Mouse (Mus musculus): Measurements from ENCODE around the gene Pank3. TPM values are rescaled to one million over a fixed set of nuclear protein-coding genes. Genes with fewer than 3 reads are reported as not detected.
"Not testable (repeated sequence)": the region's sequence is repeated elsewhere in the genome, so short reads cannot be mapped to it uniquely, and the experiment has no call there.

The Pank3 gene
- total and polyA plus RNA-seq, 3 experiments: 12.0 to 20.7 (median 19.6) TPM

- no peak for TF ChIP-seq GABPA (IDR thresholded peaks at IDR 0.05; ENCODE audit: low read depth, low read length)
- no peak for TF ChIP-seq ZC3H11A (IDR thresholded peaks at IDR 0.05; ENCODE audit: low read depth, low read length)
- TF ChIP-seq MEF2A (IDR thresholded peaks at IDR 0.05; ENCODE audit: extremely low read depth, insufficient replicate concordance, low read depth, low read length, poor library complexity, severe bottlenecking): no peak
- 0 out of 2 replicates have a peak, but pooled peaks have one; percentile 7 for TF ChIP-seq RCOR1 (IDR thresholded peaks at IDR 0.05; ENCODE audit: low read depth, low read length)
These were observed 69.4 kb downstream of the Pank3 start (continued) for GRCm38 (mm10) chr11:35838345-35839338.

GRCm38 (mm10) chr11:35840282-35840681 is 71.0 kb downstream of the Pank3 start:
- DNase-seq (ENCODE audit: low read depth, low spot score): peak; percentile 62
- H3K79me2 ChIP-seq (ENCODE audit: control insufficient read depth, insufficient read depth, low read length, poor library complexity): no peaks in the 10 kb centered on the region
- H3K4me1 ChIP-seq (ENCODE audit: control insufficient read depth in 1 of 2, insufficient read depth in 2 of 2, low read length in 2 of 2): peaks cover 4 to 11% of the 10 kb centered on the region in 2 experiments; a peak in 3 of 4 replicates
- peaks cover 0 to 7% of the 10 kb centered on the region in 2 experiments; a peak in 2 of 4 replicates for H3K36me3 ChIP-seq (ENCODE audit: control insufficient read depth in 1 of 2, insufficient read depth in 2 of 2, low read length in 2 of 2)
- no peaks in the 10 kb centered on the region for H3K9me3 ChIP-seq (replicated peaks; ENCODE audit: insufficient read depth, low read length)
- H3K27me3 ChIP-seq (ENCODE audit: control insufficient read depth in 1 of 2, insufficient read depth in 2 of 2, low read length in 2 of 2): no peaks in the 10 kb centered on the region
- H3K27ac ChIP-seq (ENCODE audit: control insufficient read depth, low read depth, low read length): no peak overlapping the region
- H3K9ac ChIP-seq (ENCODE audit: control insufficient read depth, low read depth, low read length, poor library complexity, severe bottlenecking): no peak overlapping the region
- no peak overlapping the region for H3K4me3 ChIP-seq (ENCODE audit: control insufficient read depth in 1 of 2, insufficient read depth in 1 of 2, low read depth in 2 of 2, low read length in 2 of 2)
- no peak for TF ChIP-seq MAZ (IDR thresholded peaks at IDR 0.05; ENCODE audit: low read depth, low read length)
- no peak for TF ChIP-seq MEF2A (IDR thresholded peaks at IDR 0.05; ENCODE audit: extremely low read depth, insufficient replicate concordance, low read depth, low read length, poor library complexity, severe bottlenecking)
- no peak for TF ChIP-seq POLR2AphosphoS5 (IDR thresholded peaks at IDR 0.05; ENCODE audit: borderline replicate concordance, low read depth, low read length)
- TF ChIP-seq HCFC1 (IDR thresholded peaks at IDR 0.05; ENCODE audit: low read depth, low read length): 0 out of 2 replicates have a peak, but pooled peaks have one; percentile 46
- no peak for TF ChIP-seq NELFE (IDR thresholded peaks at IDR 0.05; ENCODE audit: low read depth, low read length)
- TF ChIP-seq CTCF (IDR thresholded peaks at IDR 0.05 in 2 of 3, conservative IDR thresholded peaks at IDR 0.05 in 1 of 3; ENCODE audit: control insufficient read depth in 1 of 3, insufficient read depth in 1 of 3, low read depth in 2 of 3, low read length in 3 of 3, poor library complexity in 1 of 3, severe bottlenecking in 1 of 3): peak; percentile 68 to 74 (median 72)
- TF ChIP-seq ZC3H11A (IDR thresholded peaks at IDR 0.05; ENCODE audit: low read depth, low read length): no peak
- no peak for TF ChIP-seq RCOR1 (IDR thresholded peaks at IDR 0.05; ENCODE audit: low read depth, low read length)

- not testable (repeated sequence) for H3K4me3 ChIP-seq (ENCODE audit: control insufficient read depth in 1 of 2, insufficient read depth in 1 of 2, low read depth in 2 of 2, low read length in 2 of 2); H3K27me3 ChIP-seq (ENCODE audit: control insufficient read depth in 1 of 2, insufficient read depth in 2 of 2, low read length in 2 of 2); H3K79me2 ChIP-seq (ENCODE audit: control insufficient read depth, insufficient read depth, low read length, poor library complexity); H3K36me3 ChIP-seq (ENCODE audit: control insufficient read depth in 1 of 2, insufficient read depth in 2 of 2, low read length in 2 of 2); DNase-seq (ENCODE audit: low read depth, low spot score); H3K9me3 ChIP-seq (replicated peaks; ENCODE audit: insufficient read depth, low read length); H3K27ac ChIP-seq (ENCODE audit: control insufficient read depth, low read depth, low read length); H3K9ac ChIP-seq (ENCODE audit: control insufficient read depth, low read depth, low read length, poor library complexity, severe bottlenecking)
- peaks cover 4 to 11% of the 10 kb centered on the region in 2 experiments; a peak in 3 of 4 replicates for H3K4me1 ChIP-seq (ENCODE audit: control insufficient read depth in 1 of 2, insufficient read depth in 2 of 2, low read length in 2 of 2)
These were observed 71.5 kb downstream of the Pank3 start for GRCm38 (mm10) chr11:35840806-35841205.

Other genes starting within 250 kb of the Pank3 start
- not detected in 2 replicates for gene Fbll1, start 29.4 kb downstream of the Pank3 start, total RNA-seq (2012; rRNA removed)
- not detected for gene Fbll1, start 29.4 kb downstream of the Pank3 start, polyA plus RNA-seq (2012; ENCODE audit: insufficient read depth in 1 of 2, insufficient read length in 2 of 2, low read depth in 1 of 2, low replicate concordance in 2 of 2, missing spikeins in 1 of 2)
- gene Rars, start 65.0 kb downstream of the Pank3 start, total RNA-seq (2012; rRNA removed): 251 and 268 TPM in 2 replicates
- 100 to 1,000 TPM; 193 to 396 TPM for gene Rars, start 65.0 kb downstream of the Pank3 start, polyA plus RNA-seq (2012; ENCODE audit: insufficient read depth in 1 of 2, insufficient read length in 2 of 2, low read depth in 1 of 2, low replicate concordance in 2 of 2, missing spikeins in 1 of 2)
- gene Wwc1, start 211.0 kb downstream of the Pank3 start, total RNA-seq (2012; rRNA removed): 0.39 and 0.46 TPM in 2 replicates
- under 1 TPM in 1 of 2 experiments, not detected in 1; 0.39 TPM for gene Wwc1, start 211.0 kb downstream of the Pank3 start, polyA plus RNA-seq (2012; ENCODE audit: insufficient read depth in 1 of 2, insufficient read length in 2 of 2, low read depth in 1 of 2, low replicate concordance in 2 of 2, missing spikeins in 1 of 2)